Mouse (Mus musculus) E14TG2a.4 (cell line): ENCODE data around the gene Gm45234.

Experiments
- H3K27me3 ChIP-seq: 2 replicates; pipeline ENCODE4 v1.6.1; 2014; ENCODE audit warnings: low read length, control low read depth; ENCODE audit not compliant: insufficient read depth
- H3K36me3 ChIP-seq: 2 replicates; pipeline ENCODE4 v1.6.1; 2014; ENCODE audit warnings: low read length, control low read depth; ENCODE audit not compliant: insufficient read depth
- H3K4me1 ChIP-seq: replicated peaks from 2 replicates; pipeline ENCODE4 v1.6.1; 2014; ENCODE audit warnings: low read depth, low read length, control low read depth
- H3K4me3 ChIP-seq: replicated peaks from 2 replicates; pipeline ENCODE4 v1.5.1; 2014; ENCODE audit warnings: mild to moderate bottlenecking, low read length
- H3K9me3 ChIP-seq: 2 replicates; pipeline ENCODE4 v1.6.1; 2014; ENCODE audit warnings: low read length, control low read depth
- CTCF ChIP-seq: conservative IDR thresholded peaks from 2 replicates; pipeline ENCODE4 v1.5.1; 2014; ENCODE audit warnings: low read length
- NANOG ChIP-seq: IDR thresholded peaks from 2 replicates; pipeline ENCODE4 v1.6.1; 2014; ENCODE audit warnings: borderline replicate concordance, low read length, mixed read lengths
- POU5F1 ChIP-seq: IDR thresholded peaks from 2 replicates; pipeline ENCODE4 v1.6.1; 2014; ENCODE audit warnings: low read length, borderline replicate concordance

The Gm45234 gene

DNA sequence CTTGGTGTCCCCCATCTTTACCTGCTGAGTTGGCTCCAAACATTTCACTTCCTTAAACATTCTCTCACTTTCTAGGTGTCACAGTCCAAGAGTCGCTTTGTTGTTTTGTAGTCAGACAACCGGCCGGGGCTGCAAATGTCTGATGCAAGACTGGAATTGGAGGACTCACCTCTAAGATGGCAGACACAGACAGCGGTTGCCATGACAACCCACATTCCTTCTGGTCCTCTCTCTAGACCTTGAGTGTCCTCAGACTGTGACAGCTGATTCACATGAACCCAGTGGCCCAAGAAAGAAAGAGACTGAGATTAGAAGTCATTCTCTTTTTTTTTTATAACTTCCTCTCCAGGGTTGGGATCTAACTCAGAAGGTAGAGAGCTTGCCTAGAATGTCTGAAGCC lies 33.7 kb upstream of the Gm45234 start:
- no peak overlapping the region for H3K4me3 ChIP-seq
- TF ChIP-seq CTCF = no peak
- TF ChIP-seq NANOG = no peak
- no peak for TF ChIP-seq POU5F1
- H3K36me3 ChIP-seq = no peaks in the 10 kb centered on the region
- no peaks in the 10 kb centered on the region for H3K9me3 ChIP-seq
- H3K4me1 ChIP-seq = peaks cover 34% of the 10 kb centered on the region
- no peaks in the 10 kb centered on the region for H3K27me3 ChIP-seq

DNA sequence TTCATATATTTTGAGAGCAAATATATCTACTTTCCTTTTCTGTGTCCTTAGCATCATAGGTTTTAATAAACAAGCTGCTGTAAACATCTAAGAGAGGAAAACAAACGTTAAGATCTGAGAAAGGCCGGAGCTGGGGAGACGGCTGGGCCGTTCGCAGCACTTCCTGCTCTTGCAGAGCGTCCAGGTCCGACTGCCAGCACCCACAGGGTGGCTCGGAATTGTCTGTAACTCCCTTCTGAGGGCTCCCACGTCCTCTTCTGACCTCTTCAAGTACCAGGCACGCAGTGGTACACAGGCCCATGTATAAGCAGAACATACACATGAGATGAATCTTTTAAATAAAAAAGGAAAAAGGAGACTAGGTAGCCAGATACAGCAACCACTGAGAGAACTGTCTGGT lies 31.9 kb upstream of the Gm45234 start:
- Histone ChIP-seq H3K4me1 (peaks cover 37% of the 10 kb centered on the region), H3K36me3 (no peaks in the 10 kb centered on the region), H3K4me3 (no peak overlapping the region), H3K27me3 (no peaks in the 10 kb centered on the region), H3K9me3 (no peaks in the 10 kb centered on the region)
- TF ChIP-seq NANOG (no peak), CTCF (no peak), POU5F1 (no peak)

DNA sequence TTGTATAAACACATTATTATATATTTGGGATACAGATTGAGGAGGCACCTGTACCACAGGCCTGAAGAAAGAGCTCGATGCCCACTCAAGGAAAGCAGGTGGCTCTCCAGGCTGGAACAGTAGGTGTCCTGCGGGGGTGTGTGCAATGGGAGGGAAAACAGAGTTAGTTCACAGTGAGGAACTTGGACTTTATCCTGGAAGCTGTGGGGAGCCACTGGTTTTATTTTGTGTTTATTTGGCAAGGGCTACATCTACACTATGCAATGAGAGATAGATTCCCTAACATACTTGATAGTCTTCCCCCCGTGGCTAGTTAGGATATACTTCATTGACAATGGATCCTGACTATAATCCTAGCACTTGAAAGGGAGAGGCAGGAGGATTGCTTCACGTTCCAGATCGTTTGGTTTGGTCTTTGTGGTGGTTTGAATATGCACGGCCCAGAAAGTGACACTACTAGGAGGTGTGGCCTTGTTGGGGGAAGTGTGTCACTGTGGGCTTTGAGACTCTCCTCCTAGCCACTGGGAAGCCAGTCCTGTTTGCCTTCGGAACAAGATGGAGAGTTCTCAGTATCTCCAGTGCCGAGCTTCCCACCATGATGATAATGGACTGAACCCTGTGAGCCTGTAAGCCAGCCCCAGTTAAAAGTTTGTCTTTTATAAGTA lies 31.1 kb upstream of the Gm45234 start:
- TF ChIP-seq POU5F1 (no peak), CTCF (no peak), NANOG (no peak)
- H3K27me3 ChIP-seq = no peaks in the 10 kb centered on the region
- H3K36me3 ChIP-seq = no peaks in the 10 kb centered on the region
- no peak overlapping the region for H3K4me3 ChIP-seq
- H3K9me3 ChIP-seq = no peaks in the 10 kb centered on the region
- peaks cover 42% of the 10 kb centered on the region for H3K4me1 ChIP-seq

- no peaks in the 10 kb centered on the region for H3K36me3 ChIP-seq
- no peaks in the 10 kb centered on the region for H3K9me3 ChIP-seq
- H3K4me3 ChIP-seq = peak overlapping the region; percentile 60
- no peak for TF ChIP-seq NANOG
- TF ChIP-seq CTCF = no peak
- TF ChIP-seq POU5F1 = no peak
- peaks cover 35% of the 10 kb centered on the region for H3K27me3 ChIP-seq
- H3K4me1 ChIP-seq = peaks cover 45% of the 10 kb centered on the region
Observed at GRCm38 (mm10) chr6:124782436-124782835, 26.6 kb upstream of the Gm45234 start.

- Histone ChIP-seq H3K9me3 (no peaks in the 10 kb centered on the region), H3K36me3 (no peaks in the 10 kb centered on the region), H3K4me3 (no peak overlapping the region), H3K4me1 (peaks cover 37% of the 10 kb centered on the region), H3K27me3 (peaks cover 40% of the 10 kb centered on the region)
- no peak for TF ChIP-seq CTCF
- TF ChIP-seq POU5F1 = no peak
- TF ChIP-seq NANOG = no peak
Observed at GRCm38 (mm10) chr6:124780917-124781316, 25.1 kb upstream of the Gm45234 start.

- no peaks in the 10 kb centered on the region for H3K9me3 ChIP-seq
- peaks cover 42% of the 10 kb centered on the region for H3K27me3 ChIP-seq
- H3K4me3 ChIP-seq = peak overlapping the region; percentile 55
- peaks cover 37% of the 10 kb centered on the region for H3K4me1 ChIP-seq
- TF ChIP-seq NANOG (0 out of 2 replicates have a peak, but pooled peaks have one; percentile 2), CTCF (no peak), POU5F1 (no peak)
- H3K36me3 ChIP-seq = no peaks in the 10 kb centered on the region
Observed at GRCm38 (mm10) chr6:124779984-124780416, 24.2 kb upstream of the Gm45234 start.

DNA sequence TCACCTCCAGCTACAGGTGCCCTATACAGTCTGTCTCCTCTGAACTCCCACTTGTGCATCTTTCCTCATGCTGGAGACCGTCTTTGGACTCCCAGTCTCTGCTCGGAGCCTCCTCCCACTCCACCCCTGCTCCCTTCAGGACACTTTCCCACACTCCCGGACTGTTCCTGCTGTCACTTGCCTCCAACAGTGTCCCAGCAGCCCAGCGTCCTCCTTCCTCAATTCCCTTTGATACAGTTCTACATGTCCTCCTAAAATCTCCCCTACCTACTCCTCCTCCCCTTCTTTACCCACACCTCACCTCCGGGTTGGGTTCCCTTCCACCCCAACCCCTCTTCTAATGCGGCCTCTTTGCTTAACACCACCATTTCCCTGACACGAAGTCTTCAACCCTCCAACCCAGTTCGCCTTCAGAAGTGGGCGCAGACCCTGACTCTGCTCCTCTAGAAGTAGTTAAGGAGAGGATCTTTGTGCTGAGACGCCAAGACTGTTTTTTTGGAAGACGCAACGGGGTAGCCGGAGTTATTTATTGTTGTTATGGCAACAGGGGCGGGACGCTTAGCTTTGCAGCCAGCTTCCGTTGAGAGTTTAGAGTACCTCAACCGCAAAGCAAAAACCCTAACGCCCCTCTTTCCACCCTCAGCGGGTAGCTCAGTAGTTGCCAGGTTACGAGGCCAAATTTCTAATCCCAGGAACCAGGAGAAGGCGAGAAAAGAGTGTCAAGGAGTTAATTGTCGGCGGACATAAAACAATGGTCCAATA lies 23.6 kb upstream of the Gm45234 start, which contains the start of gene Lrrc23:
Gene Lrrc23 (minus strand): TSS at position 506 of the 762 bp plus-strand sequence.
- H3K36me3 ChIP-seq = no peaks in the 10 kb centered on the region
- peaks cover 37% of the 10 kb centered on the region for H3K4me1 ChIP-seq
- peak within 1 kb of the TSS; percentile 55 for H3K4me3 ChIP-seq
- H3K9me3 ChIP-seq = no peaks in the 10 kb centered on the region
- peak; percentile 4; the same call in 1 of the 2 replicates for TF ChIP-seq NANOG
- TF ChIP-seq CTCF = no peak
- H3K27me3 ChIP-seq = peaks cover 42% of the 10 kb centered on the region

GRCm38 (mm10) chr6:124770511-124770910 lies 14.7 kb upstream of the Gm45234 start:
- TF ChIP-seq POU5F1 = no peak
- no peak for TF ChIP-seq NANOG
- TF ChIP-seq CTCF = no peak

GRCm38 (mm10) chr6:124770013-124770412 lies 14.2 kb upstream of the Gm45234 start:
- H3K9me3 ChIP-seq = no peaks in the 10 kb centered on the region
- H3K36me3 ChIP-seq = no peaks in the 10 kb centered on the region
- H3K27me3 ChIP-seq = peaks cover 36% of the 10 kb centered on the region
- TF ChIP-seq POU5F1 = no peak
- no peak for TF ChIP-seq CTCF
- no peak for TF ChIP-seq NANOG
- peak overlapping the region; percentile 79 for H3K4me3 ChIP-seq
- H3K4me1 ChIP-seq = peaks cover 59% of the 10 kb centered on the region

More at GRCm38 (mm10) chr6:124770511-124770910, 14.7 kb upstream of the Gm45234 start:
- Histone ChIP-seq H3K4me1 (peaks cover 59% of the 10 kb centered on the region), H3K9me3 (no peaks in the 10 kb centered on the region), H3K36me3 (no peaks in the 10 kb centered on the region), H3K27me3 (peaks cover 36% of the 10 kb centered on the region), H3K4me3 (peak overlapping the region; percentile 32)
